Mouse (Mus musculus) forebrain, embryonic 11.5 days (tissue): ENCODE results near the gene Cope. TPM values are rescaled to one million over a fixed set of nuclear protein-coding genes. Genes with fewer than 3 reads are reported as not detected.

Experiments
- ATAC-seq: fragments of 200-750 bp; cut with Nextera tagmentation; replicated peaks from 2 replicates; pipeline ENCODE4 v1.8.0; 2017; ENCODE audit warnings: moderate TSS enrichment; ENCODE audit not compliant: low FRiP score
- DNase-seq: peaks from one replicate; pipeline ENCODE4 v3.0.0-alpha.2; 2017; ENCODE audit warnings: low spot score
- H3K27ac ChIP-seq: fragments of 300-500 bp; sonication (generic); 2 replicates; pipeline ENCODE4 v1.5.1; 2014; ENCODE audit warnings: low read depth, low read length
- H3K27me3 ChIP-seq: fragments of 300-500 bp; sonication (generic); 2 replicates; pipeline ENCODE4 v1.6.1; 2014; ENCODE audit warnings: mild to moderate bottlenecking, low read length, mixed read lengths; ENCODE audit not compliant: control insufficient read depth, insufficient read depth
- H3K36me3 ChIP-seq: fragments of 300-500 bp; sonication (generic); 2 replicates; pipeline ENCODE4 v1.6.1; 2014; ENCODE audit warnings: mild to moderate bottlenecking, low read length, moderate library complexity, mixed read lengths; ENCODE audit not compliant: control insufficient read depth, insufficient read depth
- H3K4me1 ChIP-seq: fragments of 300-500 bp; sonication (generic); replicated peaks from 2 replicates; pipeline ENCODE4 v1.6.1; 2014; ENCODE audit warnings: low read length, mixed read lengths; ENCODE audit not compliant: control insufficient read depth, insufficient read depth
- H3K4me2 ChIP-seq: fragments of 300-500 bp; sonication (generic); 2 replicates; pipeline ENCODE4 v1.6.1; 2014; ENCODE audit warnings: low read depth, mild to moderate bottlenecking, low read length, moderate library complexity, mixed read lengths; ENCODE audit not compliant: severe bottlenecking
- H3K4me3 ChIP-seq: fragments of 300-500 bp; sonication (generic); 2 replicates; pipeline ENCODE4 v1.5.1; 2014; ENCODE audit warnings: low read depth, low read length
- H3K9ac ChIP-seq: fragments of 300-500 bp; sonication (generic); 2 replicates; pipeline ENCODE4 v1.6.1; 2014; ENCODE audit warnings: low read length
- H3K9me3 ChIP-seq: fragments of 300-500 bp; sonication (generic); 2 replicates; pipeline ENCODE4 v1.6.1; 2016; ENCODE audit warnings: low read length, mixed read lengths; ENCODE audit not compliant: control insufficient read depth
- WGBS: fragments of 180-500 bp; shearing (Covaris S2); extraction: QIAGEN DNeasy Blood & Tissue Kit; methylation state at CpG from one replicate; pipeline ENCODE4 v1.1.7; 2014; 5-methylcytosine and 5-hydroxymethylcytosine counted together
- polyA plus RNA-seq: library from polyadenylated mRNA; unstranded; fragments of >200 nt; fragmentation: Nextera tagmentation; extraction: Ambion mirVana; gene quantifications from 2 replicates; pipeline ENCODE4 v1.2.1, GENCODE M21; 2014

Cope gene
- polyA plus RNA-seq, 1 experiment from 2014 or later = 220 TPM

DNA sequence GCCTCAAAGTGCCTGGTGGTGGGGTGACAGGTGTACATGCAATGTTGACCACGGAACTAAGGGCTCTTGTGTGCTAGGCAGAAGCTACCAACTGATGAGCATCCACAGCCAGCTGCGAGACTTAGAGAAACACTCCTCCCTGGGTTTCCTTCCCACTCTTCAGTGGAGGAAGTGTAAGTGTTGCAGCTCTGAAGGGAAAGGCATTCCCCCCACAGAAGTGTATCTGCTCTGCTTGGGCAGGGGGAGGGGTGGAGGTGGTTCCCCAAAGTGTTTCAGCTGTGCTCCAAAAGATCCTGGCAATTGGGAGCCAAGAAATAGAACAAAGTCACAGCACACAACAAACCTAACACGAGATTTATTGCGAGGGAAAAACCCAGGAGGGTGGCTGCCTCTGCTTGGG is 51.7 kb downstream of the Cope start:
- Histone ChIP-seq H3K4me3 (peak overlapping the region; percentile 99; the same call in 1 of the 2 replicates), H3K27me3 (no peaks in the 10 kb centered on the region), H3K9ac (peak overlapping the region; percentile 58), H3K27ac (peak overlapping the region; percentile 46; the same call in 1 of the 2 replicates), H3K4me1 (peaks cover 20% of the 10 kb centered on the region), H3K9me3 (no peaks in the 10 kb centered on the region), H3K4me2 (peak overlapping the region; percentile 99), H3K36me3 (no peaks in the 10 kb centered on the region; the same call in 1 of the 2 replicates)
- no peak for ATAC-seq
- WGBS = 63% methylated on average over 4 of the region's 4 CpGs
- no peak for DNase-seq

DNA sequence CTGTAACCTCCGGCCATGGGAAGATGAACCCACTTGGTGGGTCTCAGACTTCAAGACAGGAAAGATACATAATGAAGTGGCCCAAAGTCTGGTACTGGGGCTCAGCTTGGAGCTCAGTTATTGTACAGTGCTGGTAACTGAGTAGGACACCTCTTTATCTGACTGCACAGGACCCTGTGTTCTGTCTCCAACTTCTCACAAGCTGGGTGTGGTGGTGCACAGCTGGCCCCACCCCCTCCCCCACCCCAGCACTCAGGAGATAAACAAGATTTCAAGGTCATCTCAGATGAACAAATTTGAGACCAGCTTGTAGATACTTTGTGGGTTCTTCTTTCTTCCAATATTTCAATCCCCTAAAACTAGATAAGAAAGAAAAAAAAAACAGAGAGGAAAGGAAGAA is 53.8 kb downstream of the Cope start:
- no peaks in the 10 kb centered on the region for H3K27me3 ChIP-seq
- peaks cover 14% of the 10 kb centered on the region for H3K4me1 ChIP-seq
- DNase-seq (no peak), ATAC-seq (no peak)
- no peaks in the 10 kb centered on the region for H3K9me3 ChIP-seq
- WGBS = 85% methylated on average over 1 of the region's 1 CpGs
- no peaks in the 10 kb centered on the region for H3K36me3 ChIP-seq
- H3K27ac ChIP-seq = no peak overlapping the region
- H3K4me2 ChIP-seq = no peak overlapping the region
- H3K9ac ChIP-seq = no peak overlapping the region
- no peak overlapping the region for H3K4me3 ChIP-seq

DNA sequence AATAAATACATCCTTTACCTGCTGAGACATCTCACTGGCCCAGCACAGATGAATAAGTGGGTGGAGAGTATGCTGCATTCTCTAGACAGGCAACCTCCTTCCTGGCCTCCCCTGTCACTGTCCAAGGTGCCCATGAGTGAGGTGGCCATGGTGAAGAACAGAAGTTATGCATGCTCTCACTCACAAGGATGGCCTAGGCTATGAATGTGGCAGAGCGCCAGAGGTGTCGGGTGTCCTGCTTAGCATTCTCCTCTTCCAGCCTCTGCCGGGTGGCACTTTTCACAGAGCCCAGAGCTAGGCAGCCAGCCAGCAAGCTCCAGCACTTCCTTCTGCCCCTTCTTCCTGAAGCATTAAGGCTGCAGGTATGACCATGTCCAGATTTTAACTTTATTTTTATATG is 57.1 kb downstream of the Cope start:
- H3K4me2 ChIP-seq = no peak overlapping the region
- H3K27ac ChIP-seq = no peak overlapping the region
- H3K4me1 ChIP-seq = no peaks in the 10 kb centered on the region
- no peaks in the 10 kb centered on the region for H3K36me3 ChIP-seq
- ATAC-seq (no peak), DNase-seq (no peak)
- H3K27me3 ChIP-seq = no peaks in the 10 kb centered on the region
- WGBS = 33% methylated on average over 3 of the region's 3 CpGs
- no peak overlapping the region for H3K9ac ChIP-seq
- H3K9me3 ChIP-seq = no peaks in the 10 kb centered on the region
- H3K4me3 ChIP-seq = no peak overlapping the region

DNA sequence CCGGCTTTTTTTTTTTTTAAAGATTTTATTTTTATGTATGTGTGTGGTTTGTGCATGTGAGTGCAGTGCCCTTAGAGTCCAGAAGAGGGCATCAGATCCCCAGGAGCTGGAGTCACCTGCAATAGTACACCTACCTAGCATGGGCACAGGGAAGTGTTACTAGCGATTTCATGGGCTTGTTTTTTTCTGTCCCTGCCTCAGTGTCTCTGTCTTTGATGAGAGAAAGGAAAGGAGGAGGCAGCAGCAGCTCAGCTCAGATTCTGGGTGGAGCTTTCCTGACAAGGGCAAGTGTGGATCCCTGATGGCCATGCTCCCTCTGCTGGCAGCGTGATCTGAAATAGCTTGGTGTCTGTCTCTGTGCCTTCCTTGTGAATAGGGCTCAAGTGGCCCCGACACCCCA is 58.5 kb downstream of the Cope start:
- Histone ChIP-seq H3K9ac (no peak overlapping the region), H3K27ac (no peak overlapping the region), H3K36me3 (no peaks in the 10 kb centered on the region), H3K27me3 (no peaks in the 10 kb centered on the region), H3K4me2 (no peak overlapping the region), H3K4me1 (no peaks in the 10 kb centered on the region), H3K9me3 (no peaks in the 10 kb centered on the region), H3K4me3 (no peak overlapping the region)
- ATAC-seq = no peak
- WGBS = 43% methylated on average over 4 of the region's 4 CpGs
- DNase-seq = no peak

DNA sequence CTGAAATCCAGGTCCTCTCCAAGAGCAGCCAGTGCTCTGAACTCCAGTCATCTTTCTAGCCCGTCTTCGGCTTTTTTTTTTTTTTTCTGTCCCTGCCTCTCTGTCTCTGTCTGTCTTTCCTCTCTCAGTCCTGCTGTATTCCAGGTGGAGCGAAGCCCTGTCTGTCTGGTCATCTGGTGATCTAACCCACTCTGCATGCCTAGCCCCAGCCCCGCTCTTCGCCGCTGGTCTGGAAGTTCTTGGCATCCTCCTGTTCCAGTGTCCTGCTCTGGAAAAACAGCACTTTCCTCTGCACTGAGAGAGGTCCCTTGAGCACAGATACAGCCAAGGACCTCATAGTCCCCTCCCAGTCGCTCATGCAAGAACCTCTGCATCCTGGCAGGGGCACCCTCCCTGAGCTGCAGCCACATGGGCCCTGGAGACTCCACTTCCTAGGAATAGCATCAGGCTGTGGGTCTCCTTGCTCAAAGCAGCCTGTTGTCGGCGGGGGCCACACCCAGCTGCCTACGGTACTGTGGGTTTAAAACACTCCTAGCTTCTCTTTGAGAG is 59.2 kb downstream of the Cope start:
- H3K4me2 ChIP-seq = no peak overlapping the region
- WGBS = 80% methylated on average over 10 of the region's 10 CpGs
- no peak overlapping the region for H3K4me3 ChIP-seq
- no peak overlapping the region for H3K27ac ChIP-seq
- H3K36me3 ChIP-seq = no peaks in the 10 kb centered on the region
- ATAC-seq = no peak
- H3K4me1 ChIP-seq = no peaks in the 10 kb centered on the region
- no peak for DNase-seq
- no peak overlapping the region for H3K9ac ChIP-seq
- no peaks in the 10 kb centered on the region for H3K27me3 ChIP-seq
- H3K9me3 ChIP-seq = no peaks in the 10 kb centered on the region

Other genes with a start within 250 kb of the Cope start
- 0.76 and 1.3 TPM in 2 replicates for gene Tm6sf2, start 229.6 kb upstream of the Cope start, polyA plus RNA-seq
- gene Hapln4, start 219.1 kb upstream of the Cope start, polyA plus RNA-seq = 0.05 TPM in 1 of 2 replicates, not detected in the other
- gene Ncan, start 181.6 kb upstream of the Cope start, polyA plus RNA-seq = 51.5 and 60.4 TPM in 2 replicates
- 20.7 and 23.9 TPM in 2 replicates for gene Nr2c2ap, start 171.2 kb upstream of the Cope start, polyA plus RNA-seq
- gene Rfxank, start 163.4 kb upstream of the Cope start, polyA plus RNA-seq = 15.2 and 17.6 TPM in 2 replicates
- 40.5 and 41.9 TPM in 2 replicates for gene Borcs8, start 163.0 kb upstream of the Cope start, polyA plus RNA-seq
- 0.67 and 1.1 TPM in 2 replicates for gene Mef2b, start 162.8 kb upstream of the Cope start, polyA plus RNA-seq
- gene Tmem161a, start 130.2 kb upstream of the Cope start, polyA plus RNA-seq = 42.5 and 45.1 TPM in 2 replicates
- 1.9 and 2.5 TPM in 2 replicates for gene Slc25a42, start 90.2 kb upstream of the Cope start, polyA plus RNA-seq
- gene Sugp2, start 68.3 kb upstream of the Cope start, polyA plus RNA-seq = 60.4 and 74.7 TPM in 2 replicates
- 31.2 and 35.7 TPM in 2 replicates for gene Armc6, start 68.1 kb upstream of the Cope start, polyA plus RNA-seq
- gene Homer3, start 19.7 kb upstream of the Cope start, polyA plus RNA-seq = 87.6 and 91.4 TPM in 2 replicates
- 54.4 and 61.5 TPM in 2 replicates for gene Ddx49, start within 50 bp of the Cope start, polyA plus RNA-seq
- gene Cers1, start 13.3 kb downstream of the Cope start, polyA plus RNA-seq = 10.6 and 11.0 TPM in 2 replicates
- gene Gdf1, start 27.3 kb downstream of the Cope start, polyA plus RNA-seq = 1.8 and 2.6 TPM in 2 replicates
- gene Upf1, start 50.8 kb downstream of the Cope start, polyA plus RNA-seq = 25.6 and 25.8 TPM in 2 replicates
- gene Comp, start 71.0 kb downstream of the Cope start, polyA plus RNA-seq = 0.56 TPM in 1 of 2 replicates, not detected in the other
- 16.3 and 18.1 TPM in 2 replicates for gene Crtc1, start 137.1 kb downstream of the Cope start, polyA plus RNA-seq
- 17.5 and 19.5 TPM in 2 replicates for gene Klhl26, start 174.4 kb downstream of the Cope start, polyA plus RNA-seq
- 10.4 and 10.6 TPM in 2 replicates for gene Tmem59l, start 184.8 kb downstream of the Cope start, polyA plus RNA-seq
- gene Crlf1, start 190.6 kb downstream of the Cope start, polyA plus RNA-seq = 4.9 and 10.9 TPM in 2 replicates
- gene Rex1bd, start 204.2 kb downstream of the Cope start, polyA plus RNA-seq = 113 and 123 TPM in 2 replicates
- 715 TPM in 2 replicates for gene Uba52, start 208.3 kb downstream of the Cope start, polyA plus RNA-seq
- 268 and 290 TPM in 2 replicates for gene Fkbp8, start 225.2 kb downstream of the Cope start, polyA plus RNA-seq
- gene Kxd1, start 225.4 kb downstream of the Cope start, polyA plus RNA-seq = 56.0 and 59.9 TPM in 2 replicates
- 21.8 and 22.2 TPM in 2 replicates for gene Ell, start 236.9 kb downstream of the Cope start, polyA plus RNA-seq